Mouse (Mus musculus): ENCODE measurements around the gene Chil6.
A peak's percentile ranks its signal among the peaks of the same experiment; 100 is the strongest.

The Chil6 gene

GRCm38 (mm10) chr3:106406082-106406481 is at the start of gene Chil6:
Gene Chil6 (minus strand): TSS chr3:106406182.
- no peak for DNase-seq (ENCODE audit: low spot score in 2 of 2)

DNA sequence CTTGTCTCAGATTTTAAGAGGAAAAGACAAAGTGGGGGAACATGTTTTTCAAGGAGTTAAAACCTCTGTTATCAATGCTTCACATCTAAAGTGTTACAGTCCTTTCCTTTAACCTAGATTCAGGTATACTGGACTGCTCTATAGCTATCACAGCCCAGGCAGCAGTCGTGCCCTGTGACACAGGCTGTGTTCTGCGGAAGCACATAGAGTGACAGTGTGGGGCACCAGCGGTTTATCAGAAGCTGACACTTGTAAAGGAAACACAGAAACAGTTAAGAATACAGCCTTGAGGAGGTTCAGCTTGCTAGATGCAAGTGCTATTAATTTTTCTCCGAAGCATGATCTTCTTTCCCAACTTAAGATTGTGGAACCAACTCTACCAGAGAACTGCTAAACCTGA is 46.6 kb upstream of the Chil6 start:
- DNase-seq (ENCODE audit: low spot score in 2 of 2) = peak; percentile 30 to 31

GRCm38 (mm10) chr3:106449567-106449966 is 43.6 kb upstream of the Chil6 start:
- DNase-seq (ENCODE audit: low spot score in 2 of 2) = peak; percentile 72 to 78

GRCm38 (mm10) chr3:106448995-106449394 is 43.0 kb upstream of the Chil6 start:
- no peak for DNase-seq (ENCODE audit: low spot score in 2 of 2)

DNA sequence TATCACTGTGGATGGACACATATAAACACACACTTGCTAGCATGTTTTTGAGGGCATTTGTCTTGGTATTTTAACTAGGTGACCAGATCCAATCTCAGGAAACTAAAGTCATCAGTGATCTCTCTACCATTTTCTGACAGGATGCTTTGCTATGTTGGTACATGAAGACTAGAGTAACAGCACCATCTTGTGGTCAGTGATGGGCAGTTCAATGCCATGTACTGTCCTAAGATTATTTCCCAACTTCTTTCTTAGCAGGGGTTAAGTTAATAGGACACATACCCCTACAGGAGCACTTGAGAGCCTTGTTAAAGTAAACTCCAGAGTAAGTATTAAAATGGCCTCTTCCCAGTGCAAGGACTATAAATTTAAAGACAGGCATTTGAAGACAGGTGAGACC is 42.6 kb upstream of the Chil6 start:
- peak; percentile 32 to 55 for DNase-seq (ENCODE audit: low spot score in 2 of 2)

Data from spleen, postnatal 36 days (tissue).